Mouse (Mus musculus) small intestine, adult 2 months (tissue): Measurements from ENCODE around the gene Diaph2.

ENCODE experiments used
- CTCF ChIP-seq: fragments of 200-500 bp; IDR thresholded peaks from 2 replicates; pipeline ENCODE4 v1.5.1; 2012; ENCODE audit warnings: low read depth, mild to moderate bottlenecking, control low read depth, inconsistent platforms, low read length, moderate library complexity, mixed read lengths; ENCODE audit not compliant: insufficient replicate concordance, insufficient read length; ENCODE audit errors: extremely low read depth
- POLR2A ChIP-seq: fragments of 200-500 bp; IDR thresholded peaks from 2 replicates; pipeline ENCODE4 v1.6.1; 2012; ENCODE audit warnings: low read depth, mild to moderate bottlenecking, control low read depth, inconsistent platforms, low read length, moderate library complexity

- TF ChIP-seq POLR2A = no peak
- TF ChIP-seq CTCF = no peak
These were observed 497.1 kb downstream of the Diaph2 start for GRCm38 (mm10) chrX:130246652-130247051.
